Mouse (Mus musculus) thymus, postnatal 36 days (tissue): Measurements from ENCODE around the gene Etfrf1.

Experiments used
- DNase-seq, 2 experiments: peaks; one replicate each; pipeline ENCODE4 v3.0.0; 2022; ENCODE audit warnings: mixed read lengths in 2 of 2

The Etfrf1 gene

GRCm38 (mm10) chr6:145210816-145211338 is at the start of gene Etfrf1, which contains the start of gene Casc1:
TSS of gene Etfrf1 (plus strand) at chr6:145211134.
TSS of gene Casc1 (minus strand) at chr6:145211005.
- DNase-seq: peak; percentile 98 to 99

- DNase-seq: no peak
Measured at GRCm38 (mm10) chr6:145171892-145172606, 38.9 kb upstream of the Etfrf1 start.

- DNase-seq: peak in 1 of 2 experiments; percentile 6
Measured at GRCm38 (mm10) chr6:145173781-145174191, 37.1 kb upstream of the Etfrf1 start.

- DNase-seq: peak in 1 of 2 experiments; percentile 22
Measured at GRCm38 (mm10) chr6:145175571-145175981, 35.4 kb upstream of the Etfrf1 start.

- no peak for DNase-seq
Measured at GRCm38 (mm10) chr6:145176474-145176873, 34.5 kb upstream of the Etfrf1 start.

- peak; percentile 78 to 82 for DNase-seq
Measured at GRCm38 (mm10) chr6:145179665-145180064, 31.3 kb upstream of the Etfrf1 start.

- no peak for DNase-seq
Measured at GRCm38 (mm10) chr6:145182044-145182443, 28.9 kb upstream of the Etfrf1 start.

GRCm38 (mm10) chr6:145186096-145186495 is 24.8 kb upstream of the Etfrf1 start:
- no peak for DNase-seq

- DNase-seq: peak; percentile 49 to 57
Measured at GRCm38 (mm10) chr6:145187093-145188088, 23.5 kb upstream of the Etfrf1 start.

- DNase-seq: no peak
Measured at GRCm38 (mm10) chr6:145193038-145193437, 17.9 kb upstream of the Etfrf1 start.

GRCm38 (mm10) chr6:145193446-145193845 is 17.5 kb upstream of the Etfrf1 start:
- peak; percentile 55 to 67 for DNase-seq

GRCm38 (mm10) chr6:145197949-145198686 is 12.8 kb upstream of the Etfrf1 start:
- DNase-seq: no peak

- DNase-seq: no peak
Measured at GRCm38 (mm10) chr6:145202432-145203125, 8.4 kb upstream of the Etfrf1 start.

- DNase-seq: no peak
Measured at GRCm38 (mm10) chr6:145204440-145204839, 6.5 kb upstream of the Etfrf1 start.

- DNase-seq: no peak
Measured at GRCm38 (mm10) chr6:145205142-145205541, 5.8 kb upstream of the Etfrf1 start.

- DNase-seq: no peak
Measured at GRCm38 (mm10) chr6:145210056-145210680, 766 bp upstream of the Etfrf1 start.

- DNase-seq: no peak
Measured at GRCm38 (mm10) chr6:145211376-145212305, 707 bp downstream of the Etfrf1 start.

GRCm38 (mm10) chr6:145213916-145214315 is 3.0 kb downstream of the Etfrf1 start:
- DNase-seq: no peak

GRCm38 (mm10) chr6:145215826-145216225 is 4.9 kb downstream of the Etfrf1 start:
- no peak for DNase-seq

- DNase-seq: no peak
Measured at GRCm38 (mm10) chr6:145224246-145224645, 13.3 kb downstream of the Etfrf1 start.
